Mouse (Mus musculus) gastrocnemius, postnatal 10 days (tissue): ENCODE measurements around the gene Ddah1. TPM values are rescaled to one million over a fixed set of nuclear protein-coding genes. Genes with fewer than 3 reads are reported as not detected.
A peak's percentile ranks its signal among the peaks of the same experiment; 100 is the strongest.

Source experiments
- DNase-seq: peaks from one replicate; pipeline ENCODE4 v3.0.0; 2021; ENCODE audit warnings: mixed read lengths
- total RNA-seq, 2 experiments: library from RNA; stranded (reverse); gene quantifications; 2 replicates each; pipeline ENCODE4 v1.2.3; 2021

Gene Ddah1
- total RNA-seq, 2 experiments from 2014 or later = 13.6 to 15.0 TPM

- DNase-seq = no peak
Measured at GRCm38 (mm10) chr3:145763642-145763972, 5.1 kb downstream of the Ddah1 start.

- DNase-seq = no peak
Measured at GRCm38 (mm10) chr3:145764416-145764815, 5.9 kb downstream of the Ddah1 start.

- DNase-seq = no peak
Measured at GRCm38 (mm10) chr3:145768439-145768838, 10.0 kb downstream of the Ddah1 start.

- DNase-seq = no peak
Measured at GRCm38 (mm10) chr3:145773384-145773783, 14.9 kb downstream of the Ddah1 start.

DNA sequence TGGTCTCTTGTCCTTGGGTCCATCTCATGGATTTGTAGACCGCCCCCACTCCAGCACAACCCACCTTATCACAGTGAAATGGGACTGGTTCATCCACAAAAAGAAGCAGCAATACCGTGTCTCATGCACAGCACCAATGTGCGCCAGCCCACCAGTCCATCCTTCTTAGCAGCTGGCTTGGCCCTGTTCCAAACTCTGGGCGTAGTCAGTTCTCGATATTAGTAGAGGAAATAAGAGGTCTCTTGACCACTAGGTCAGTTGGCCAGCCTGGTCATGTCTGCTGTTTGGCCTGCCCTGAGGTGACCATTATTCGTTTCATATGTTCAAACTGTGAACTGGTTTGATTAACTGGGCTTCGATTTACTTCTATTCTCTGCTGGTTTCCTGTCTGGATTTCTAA is 15.9 kb downstream of the Ddah1 start:
- DNase-seq = peak; percentile 20

GRCm38 (mm10) chr3:145775236-145775635 is 16.8 kb downstream of the Ddah1 start:
- no peak for DNase-seq

DNA sequence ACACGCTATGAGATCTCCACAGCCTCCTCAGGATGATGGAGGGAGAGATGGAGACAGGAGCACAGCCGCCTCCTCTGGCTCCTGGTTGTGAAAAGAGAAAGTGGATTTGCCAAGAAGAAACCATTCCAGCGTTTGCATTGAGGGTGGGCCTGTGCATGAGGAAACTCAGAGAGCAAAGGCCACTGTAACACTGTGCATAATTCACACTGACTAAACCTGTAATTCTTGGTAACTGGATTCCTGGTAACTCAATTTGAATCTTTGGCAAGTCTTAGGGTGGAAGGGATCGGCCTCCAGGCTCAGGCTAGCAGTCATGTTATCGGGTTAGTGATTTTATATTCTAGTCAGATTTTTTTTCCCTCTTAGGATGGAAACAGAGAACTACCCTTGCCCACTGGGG is 17.4 kb downstream of the Ddah1 start:
- no peak for DNase-seq

GRCm38 (mm10) chr3:145777006-145777405 is 18.5 kb downstream of the Ddah1 start:
- DNase-seq = no peak

DNA sequence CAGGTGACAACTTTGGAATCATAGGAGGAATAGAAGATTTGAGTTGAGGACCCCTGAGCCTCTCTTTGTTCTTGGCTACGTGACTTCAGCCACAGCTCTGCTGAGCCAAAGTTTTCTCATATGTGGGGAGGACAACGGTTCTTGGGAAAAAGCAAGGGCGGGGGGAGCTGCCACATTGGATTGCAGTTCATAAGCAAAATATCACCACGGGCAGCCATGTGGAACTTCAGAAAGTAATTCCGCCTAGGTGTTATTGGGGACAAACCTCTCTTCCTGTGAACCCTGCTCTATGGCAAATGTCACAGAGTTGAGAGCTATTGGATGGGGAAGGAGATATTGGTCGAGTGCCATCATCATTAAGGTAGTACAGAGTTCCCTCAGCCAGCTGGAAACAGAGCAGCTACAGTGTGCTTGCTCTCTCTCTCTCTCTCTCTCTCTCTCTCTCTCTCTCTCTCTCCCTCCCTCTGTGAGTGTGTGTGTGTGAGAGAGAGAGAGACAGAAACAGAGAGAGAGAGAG is 20.0 kb downstream of the Ddah1 start:
- DNase-seq = no peak

DNA sequence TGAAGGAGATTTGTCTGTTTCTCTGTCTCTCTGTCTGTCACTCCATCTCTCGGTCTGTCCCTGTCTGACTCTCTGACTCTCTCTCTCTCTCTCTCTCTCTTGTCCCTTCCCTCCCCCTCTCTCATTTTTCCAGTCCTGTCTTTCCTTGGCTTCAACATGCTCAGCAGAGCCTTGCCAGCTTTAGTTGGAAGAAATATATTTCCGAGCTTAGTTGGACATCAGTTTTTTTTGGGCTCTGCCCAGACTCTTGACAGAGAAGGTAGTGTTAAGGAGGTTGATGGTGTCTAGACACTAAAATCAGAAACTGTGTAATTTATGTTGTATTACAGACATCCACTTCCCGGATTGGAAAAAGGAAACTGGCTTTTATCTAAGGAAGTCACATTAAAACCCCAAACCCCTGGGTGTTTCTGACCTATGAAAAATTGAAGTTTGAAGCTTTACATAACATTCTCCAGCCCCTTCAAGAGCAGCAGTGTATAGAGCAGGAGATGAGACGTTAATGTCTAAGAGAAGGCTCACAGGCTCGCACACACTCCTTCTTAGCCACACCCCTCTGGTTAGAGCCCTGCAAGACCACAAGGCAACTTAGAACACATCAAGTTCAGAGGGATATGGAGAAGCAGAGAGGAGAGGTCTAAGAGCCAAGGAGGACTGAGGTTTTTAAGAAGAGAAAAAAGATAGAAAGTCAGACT is 21.0 kb downstream of the Ddah1 start:
- no peak for DNase-seq

DNA sequence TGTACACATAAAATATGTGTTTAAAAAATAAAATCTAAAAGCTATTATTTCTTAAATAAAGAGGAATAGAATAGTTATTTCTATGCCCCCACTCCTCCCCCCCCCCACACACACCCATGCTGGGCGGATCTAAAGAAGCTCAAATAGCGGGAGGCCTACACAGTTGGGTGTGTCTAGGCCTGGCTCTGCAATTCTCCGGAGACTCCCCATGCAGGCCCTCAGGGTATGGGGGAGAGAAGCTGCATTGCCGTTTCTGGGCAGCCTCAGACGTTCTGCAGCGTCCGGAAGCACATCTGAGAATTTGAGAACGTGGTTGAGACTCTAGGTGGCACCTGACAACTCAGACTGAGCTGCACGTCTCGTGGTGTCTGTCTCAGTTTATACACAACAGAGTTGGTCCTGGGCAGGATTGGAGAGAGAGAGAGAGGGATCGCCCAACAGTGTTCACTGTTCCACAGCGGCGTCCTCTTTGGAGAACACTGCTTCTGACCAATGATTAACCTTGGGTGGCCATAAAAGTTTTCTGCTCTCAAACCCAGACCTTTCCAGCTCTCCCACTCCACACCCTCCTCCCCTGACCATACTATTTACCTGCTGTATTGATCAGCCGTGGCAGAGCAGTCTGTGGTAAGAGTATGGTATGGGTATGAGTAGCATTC is 22.4 kb downstream of the Ddah1 start:
- DNase-seq = no peak

GRCm38 (mm10) chr3:145785244-145785643 is 26.8 kb downstream of the Ddah1 start:
- DNase-seq = no peak

DNA sequence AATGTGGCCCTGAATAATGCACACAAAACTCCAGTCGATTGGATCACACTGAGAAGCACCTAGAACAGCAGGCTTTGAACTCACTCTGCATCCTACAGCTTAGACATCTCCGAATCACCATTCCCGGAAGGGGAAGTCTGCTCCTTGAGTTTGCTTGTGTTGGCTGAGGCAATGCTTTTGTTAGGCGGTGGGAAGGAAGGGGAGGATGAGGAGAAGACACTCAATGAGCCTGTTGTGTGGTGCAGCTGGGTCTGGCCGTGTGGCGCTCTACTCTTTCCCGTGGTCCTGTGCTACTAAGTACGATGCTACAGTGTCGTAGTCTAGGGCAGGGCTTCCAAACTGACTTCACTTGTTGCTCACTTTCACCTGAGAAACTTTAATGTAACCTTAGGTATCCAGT is 28.8 kb downstream of the Ddah1 start:
- DNase-seq = no peak

DNA sequence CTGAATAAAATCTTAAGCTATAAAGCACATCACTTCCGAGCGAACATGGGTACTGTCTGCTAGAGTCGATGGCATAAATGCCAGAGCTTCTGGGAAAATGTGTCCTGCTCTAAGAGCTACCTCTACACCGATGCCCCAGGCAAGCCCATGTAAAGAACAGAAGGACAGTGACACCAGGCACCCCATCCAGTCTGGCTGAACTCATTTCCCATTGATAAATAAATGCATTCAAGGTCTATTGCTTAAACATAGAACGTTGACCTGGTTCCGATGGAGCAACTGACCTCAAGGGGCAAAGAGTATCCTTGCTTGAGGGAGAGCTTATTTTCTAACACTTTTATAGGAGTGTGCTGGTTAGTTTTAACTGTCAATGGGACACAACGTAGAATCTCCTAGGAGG is 30.6 kb downstream of the Ddah1 start:
- DNase-seq = no peak

DNA sequence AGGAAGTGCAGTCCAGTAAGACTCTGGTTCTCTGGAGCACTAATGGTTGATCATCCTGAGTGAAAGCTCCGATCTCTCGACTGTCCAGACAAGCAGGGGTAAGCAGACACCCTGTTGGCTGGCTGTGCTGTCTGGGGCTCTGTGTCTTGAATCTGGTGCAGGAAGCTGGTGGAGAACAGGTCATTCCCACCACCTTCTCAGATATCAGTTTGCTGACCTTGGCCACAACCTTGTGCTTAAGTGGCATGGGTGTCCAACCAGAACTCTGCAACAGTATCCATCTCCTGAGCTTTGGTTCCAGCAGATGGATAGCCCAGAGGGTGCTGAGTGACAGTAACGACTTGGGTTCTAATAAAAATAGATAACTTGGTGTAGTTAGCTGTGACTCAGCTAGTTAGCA is 31.8 kb downstream of the Ddah1 start:
- DNase-seq = no peak

- DNase-seq = no peak
Measured at GRCm38 (mm10) chr3:145790709-145791108, 32.2 kb downstream of the Ddah1 start.

GRCm38 (mm10) chr3:145794355-145794754 is 35.9 kb downstream of the Ddah1 start:
- no peak for DNase-seq

GRCm38 (mm10) chr3:145795896-145796295 is 37.4 kb downstream of the Ddah1 start:
- no peak for DNase-seq

- no peak for DNase-seq
Measured at GRCm38 (mm10) chr3:145798042-145798441, 39.6 kb downstream of the Ddah1 start.

DNA sequence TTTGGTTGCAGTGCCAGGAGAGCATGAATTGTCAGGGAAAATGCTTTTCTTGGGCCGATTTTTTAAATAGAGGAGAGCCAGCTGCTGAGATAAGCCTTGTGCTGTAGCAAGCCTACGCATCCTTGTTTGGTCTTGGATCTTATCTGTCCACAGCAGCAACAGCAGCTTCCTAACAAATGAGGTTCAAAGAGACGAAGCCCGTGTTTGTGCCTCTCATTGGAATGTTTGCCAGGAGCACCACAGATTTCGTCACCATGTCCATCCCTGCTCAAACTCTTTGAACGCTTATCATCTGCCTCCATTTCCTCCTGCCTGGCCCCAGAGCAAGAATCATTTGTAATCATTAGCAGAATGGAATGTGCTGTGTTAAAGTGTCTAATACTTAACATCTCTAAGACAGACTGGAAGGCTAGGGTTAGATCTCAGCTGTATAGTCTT is 40.3 kb downstream of the Ddah1 start:
- no peak for DNase-seq

GRCm38 (mm10) chr3:145799365-145799764 is 40.9 kb downstream of the Ddah1 start:
- no peak for DNase-seq

DNA sequence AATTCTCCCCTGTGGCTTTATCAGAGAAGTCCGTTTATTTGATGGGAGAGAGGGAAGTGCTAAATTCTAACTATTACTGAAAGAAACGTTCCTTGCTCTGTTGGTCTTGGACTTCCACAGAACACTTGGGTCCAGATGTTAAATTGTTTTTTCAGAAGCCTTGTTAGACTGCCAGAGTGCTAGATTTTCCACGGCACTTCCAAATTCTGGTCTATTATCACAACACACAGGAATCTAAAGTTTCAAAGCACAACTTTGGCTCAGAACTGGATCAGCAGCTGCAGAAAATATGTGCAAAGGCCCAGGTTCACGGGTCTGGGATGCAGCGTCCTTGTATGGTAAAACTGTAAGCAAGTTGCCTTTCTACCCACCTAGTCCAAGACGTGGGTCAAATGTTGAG is 43.6 kb downstream of the Ddah1 start:
- no peak for DNase-seq

GRCm38 (mm10) chr3:145805848-145806247 is 47.4 kb downstream of the Ddah1 start:
- no peak for DNase-seq

DNA sequence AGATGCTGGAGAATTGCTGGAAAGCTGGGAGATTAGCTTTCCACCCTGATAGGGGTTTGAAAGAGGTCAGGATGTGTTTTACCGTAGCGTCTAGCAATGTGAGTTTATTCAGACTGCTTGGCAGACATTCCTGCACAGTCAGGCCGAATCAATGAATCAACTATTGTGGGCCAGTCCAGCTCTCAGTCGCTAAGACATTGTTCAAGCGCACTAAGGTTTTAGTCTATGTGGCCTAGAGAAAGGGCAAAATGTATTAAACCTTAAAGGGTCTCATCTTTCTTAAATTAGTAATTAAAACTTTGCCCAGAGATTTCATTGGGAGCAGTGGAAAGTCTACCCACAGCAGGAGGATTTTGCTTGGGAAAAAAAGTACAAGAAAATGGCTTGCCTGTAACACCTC is 48.0 kb downstream of the Ddah1 start:
- no peak for DNase-seq
